Mouse (Mus musculus) myocyte (in vitro differentiated cells): ENCODE measurements at regions not wholly inside any gene's neighbourhood (a gene's known extent, or its start where the extent isn't known, plus 50 kb on each side); places are given as distances from the start of the nearest gene placed in this dataset.

Experiments
- H3K27me3 ChIP-seq: one replicate; pipeline ENCODE4 v1.6.1; 2011; ENCODE audit not compliant: control insufficient read depth, insufficient read depth, insufficient read length
- H3K36me3 ChIP-seq: one replicate; pipeline ENCODE4 v1.6.1; 2011; ENCODE audit not compliant: control insufficient read depth, insufficient read depth
- H3K4me2 ChIP-seq: one replicate; pipeline ENCODE4 v1.6.1; 2011; ENCODE audit warnings: low read depth, control low read depth
- H3K4me3 ChIP-seq: one replicate; pipeline ENCODE4 v1.5.1; 2011; ENCODE audit warnings: mild to moderate bottlenecking, control low read depth, moderate library complexity
- H3K79me2 ChIP-seq: one replicate; pipeline ENCODE4 v1.6.1; 2011; ENCODE audit not compliant: control insufficient read depth, insufficient read depth
- H3ac ChIP-seq: one replicate; pipeline ENCODE4 v1.6.1; 2011; ENCODE audit not compliant: control insufficient read depth, insufficient read length
- CEBPB ChIP-seq: IDR thresholded peaks from 2 replicates; pipeline ENCODE4 v1.6.1; 2011; ENCODE audit warnings: mild to moderate bottlenecking, moderate library complexity; ENCODE audit not compliant: poor library complexity, insufficient read depth, severe bottlenecking
- E2F4 ChIP-seq: IDR thresholded peaks from one replicate; pipeline ENCODE4 v1.6.1; 2011; ENCODE audit warnings: mild to moderate bottlenecking, control low read depth, moderate library complexity; ENCODE audit not compliant: insufficient read depth
- MAX ChIP-seq: IDR thresholded peaks from one replicate; pipeline ENCODE4 v1.6.1; 2011; ENCODE audit warnings: low read depth, mild to moderate bottlenecking, control low read depth
- MYOD1 ChIP-seq, 3 experiments: IDR thresholded peaks; one replicate each; pipeline ENCODE4 v1.6.1; 2011; ENCODE audit warnings: control low read depth in 2 of 3, low read depth in 2 of 3, mild to moderate bottlenecking in 2 of 3, moderate library complexity in 1 of 3; ENCODE audit not compliant: insufficient read length in 2 of 3, control insufficient read depth in 1 of 3
- MYOG ChIP-seq, 3 experiments: IDR thresholded peaks; one replicate each; pipeline ENCODE4 v1.6.1; 2011; ENCODE audit warnings: control low read depth in 2 of 3, low read depth in 2 of 3, mild to moderate bottlenecking in 2 of 3; ENCODE audit not compliant: insufficient read length in 2 of 3, control insufficient read depth in 1 of 3, insufficient read depth in 1 of 3
- POLR2A ChIP-seq: IDR thresholded peaks from one replicate; pipeline ENCODE4 v1.6.1; 2011; ENCODE audit warnings: low read depth, mild to moderate bottlenecking, control low read depth, moderate library complexity; ENCODE audit not compliant: insufficient read length
- POLR2AphosphoS2 ChIP-seq: IDR thresholded peaks from one replicate; pipeline ENCODE4 v1.6.1; 2011; ENCODE audit warnings: low read depth, control low read depth; ENCODE audit not compliant: insufficient read length
- REST ChIP-seq: IDR thresholded peaks from one replicate; pipeline ENCODE4 v1.6.1; 2011; ENCODE audit warnings: mild to moderate bottlenecking, control low read depth, moderate library complexity; ENCODE audit not compliant: insufficient read depth, insufficient read length
- SRF ChIP-seq: IDR thresholded peaks from one replicate; pipeline ENCODE4 v1.6.1; 2011; ENCODE audit warnings: low read depth; ENCODE audit not compliant: control insufficient read depth, insufficient read length
- TCF12 ChIP-seq: IDR thresholded peaks from one replicate; pipeline ENCODE4 v1.6.1; 2011; ENCODE audit warnings: mild to moderate bottlenecking, control low read depth; ENCODE audit not compliant: poor library complexity, insufficient read depth, severe bottlenecking
- TCF3 ChIP-seq: IDR thresholded peaks from one replicate; pipeline ENCODE4 v1.6.1; 2011; ENCODE audit warnings: low read depth, control low read depth; ENCODE audit not compliant: insufficient read length
- USF1 ChIP-seq: IDR thresholded peaks from one replicate; pipeline ENCODE4 v1.6.1; 2011; ENCODE audit warnings: low read depth, mild to moderate bottlenecking, control low read depth, moderate library complexity

DNA sequence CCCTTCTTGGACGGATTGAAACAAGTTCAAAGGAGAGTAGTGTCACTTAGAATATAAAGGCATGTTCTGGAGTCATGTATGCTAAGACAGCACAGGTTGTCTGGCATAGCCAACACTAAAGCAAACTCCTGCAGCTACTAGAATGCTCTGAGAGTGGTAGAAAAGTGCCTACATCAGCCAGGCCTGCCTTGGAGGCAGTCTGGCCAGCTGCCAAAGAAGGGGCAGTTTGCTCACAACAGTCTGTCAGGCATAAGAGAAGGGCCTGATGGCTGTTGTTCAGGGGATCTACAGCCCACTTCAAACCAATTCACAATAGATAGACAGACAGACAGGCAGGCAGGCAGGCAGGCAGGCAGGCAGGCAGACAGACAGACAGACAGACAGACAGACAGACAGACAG lies 136.5 kb upstream of the Dap start:
- no peaks in the 10 kb centered on the region for H3K36me3 ChIP-seq
- H3K4me2 ChIP-seq, result no peak overlapping the region
- TF ChIP-seq MYOG (IDR thresholded peaks at IDR 0.05; ENCODE audit: control insufficient read depth in 1 of 3, insufficient read depth in 1 of 3, insufficient read length in 2 of 3, low read depth in 2 of 3), result no peak
- no peak for TF ChIP-seq POLR2A
- TF ChIP-seq E2F4, result no peak
- TF ChIP-seq USF1, result no peak
- TF ChIP-seq TCF12, result no peak
- TF ChIP-seq POLR2AphosphoS2, result no peak
- TF ChIP-seq TCF3, result no peak
- no peak for TF ChIP-seq SRF
- TF ChIP-seq CEBPB, result no peak
- no peak for TF ChIP-seq MYOD1 (IDR thresholded peaks at IDR 0.05; ENCODE audit: control insufficient read depth in 1 of 3, insufficient read length in 2 of 3, low read depth in 2 of 3)
- TF ChIP-seq MAX, result no peak
- no peaks in the 10 kb centered on the region for H3K27me3 ChIP-seq
- H3ac ChIP-seq, result no peak overlapping the region
- no peaks in the 10 kb centered on the region for H3K79me2 ChIP-seq
- no peak overlapping the region for H3K4me3 ChIP-seq

DNA sequence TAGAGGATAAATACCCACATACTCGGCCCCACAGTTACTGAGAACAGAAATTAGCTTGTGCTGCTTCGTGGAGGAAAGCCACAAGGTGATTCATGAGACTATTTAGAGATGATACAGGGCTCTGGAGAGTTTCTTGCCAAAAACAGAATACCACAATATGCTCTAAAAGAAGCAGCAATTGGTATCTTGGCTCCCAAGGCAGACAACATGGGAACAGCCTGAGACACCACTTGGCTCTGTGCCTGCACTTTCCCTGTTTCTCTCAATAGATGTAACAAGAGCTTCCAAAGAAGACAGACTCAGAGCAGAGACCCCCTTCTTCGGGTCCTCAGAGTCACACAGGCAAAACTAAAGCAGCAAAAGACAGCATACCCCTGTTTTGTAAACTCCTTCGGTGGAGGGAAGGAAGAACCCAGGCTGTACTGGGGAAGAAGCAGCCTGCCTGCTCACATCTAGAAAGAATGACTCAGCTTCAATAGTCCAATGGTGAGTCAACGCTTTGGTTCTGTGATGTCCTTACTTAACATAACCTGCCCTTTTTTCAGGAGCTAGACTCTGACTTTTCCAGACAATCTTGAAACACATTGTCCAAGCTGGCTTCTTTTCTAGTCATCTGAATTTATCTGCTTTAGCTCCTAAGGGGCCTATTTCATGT lies 132.1 kb upstream of the Dap start:
- TF ChIP-seq MYOG (IDR thresholded peaks at IDR 0.05; ENCODE audit: control insufficient read depth in 1 of 3, insufficient read depth in 1 of 3, insufficient read length in 2 of 3, low read depth in 2 of 3) (peak in 1 of 3 experiments; percentile 25), E2F4 (no peak), MYOD1 (IDR thresholded peaks at IDR 0.05; ENCODE audit: control insufficient read depth in 1 of 3, insufficient read length in 2 of 3, low read depth in 2 of 3) (peak in 1 of 3 experiments; percentile 15), MAX (peak; percentile 64), POLR2AphosphoS2 (no peak), REST (no peak)
- Histone ChIP-seq H3K4me3 (no peak overlapping the region), H3K36me3 (no peaks in the 10 kb centered on the region), H3K27me3 (no peaks in the 10 kb centered on the region), H3ac (no peak overlapping the region), H3K79me2 (no peaks in the 10 kb centered on the region), H3K4me2 (peak overlapping the region; percentile 82)

DNA sequence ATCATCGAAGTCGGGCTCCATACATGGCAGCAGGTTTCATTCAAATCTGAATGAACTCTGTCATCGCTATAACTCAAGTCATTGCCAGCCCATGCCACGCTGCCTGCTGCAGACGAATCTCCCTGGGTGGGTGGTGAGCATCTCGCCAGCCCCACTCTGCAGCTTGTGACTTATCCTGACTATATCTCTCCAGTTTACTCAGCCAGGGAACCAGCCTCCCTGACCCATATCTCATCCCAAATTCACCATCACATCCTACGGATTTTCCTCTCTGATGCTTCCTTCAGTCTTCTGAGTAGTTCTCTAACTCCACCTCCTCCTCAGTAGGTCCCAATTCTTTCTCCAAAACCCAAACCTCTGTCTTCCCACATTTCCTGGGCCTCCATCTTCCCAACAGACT lies 127.9 kb upstream of the Dap start:
- H3K27me3 ChIP-seq, result no peaks in the 10 kb centered on the region
- no peaks in the 10 kb centered on the region for H3K79me2 ChIP-seq
- H3ac ChIP-seq, result no peak overlapping the region
- TF ChIP-seq REST, result no peak
- no peak overlapping the region for H3K4me2 ChIP-seq
- H3K4me3 ChIP-seq, result no peak overlapping the region
- no peaks in the 10 kb centered on the region for H3K36me3 ChIP-seq

DNA sequence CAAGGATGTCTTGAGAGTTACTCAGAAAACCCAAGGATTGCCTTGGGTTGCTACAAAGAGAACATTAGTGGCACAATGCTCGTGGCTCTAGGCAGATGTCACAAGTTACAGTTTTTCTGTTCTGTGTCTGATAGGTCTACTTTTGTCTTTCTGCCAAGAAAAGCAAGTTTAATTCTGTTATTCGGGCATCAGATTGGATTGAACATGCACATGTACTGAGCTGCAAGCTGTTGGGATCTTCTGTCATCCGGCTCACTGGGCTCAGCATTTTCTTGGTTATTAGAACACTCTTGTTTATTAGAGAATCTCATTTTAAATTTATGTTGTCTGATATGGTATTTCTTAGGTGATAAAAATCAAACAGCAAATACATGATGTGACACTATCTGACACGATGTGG lies 126.8 kb upstream of the Dap start:
- TF ChIP-seq TCF12, result no peak
- no peak for TF ChIP-seq MAX
- TF ChIP-seq CEBPB, result no peak
- no peak for TF ChIP-seq MYOG (IDR thresholded peaks at IDR 0.05; ENCODE audit: control insufficient read depth in 1 of 3, insufficient read depth in 1 of 3, insufficient read length in 2 of 3, low read depth in 2 of 3)
- no peak for TF ChIP-seq MYOD1 (IDR thresholded peaks at IDR 0.05; ENCODE audit: control insufficient read depth in 1 of 3, insufficient read length in 2 of 3, low read depth in 2 of 3)
- TF ChIP-seq USF1, result no peak
- no peak overlapping the region for H3K4me2 ChIP-seq
- no peaks in the 10 kb centered on the region for H3K36me3 ChIP-seq
- H3ac ChIP-seq, result no peak overlapping the region
- H3K27me3 ChIP-seq, result no peaks in the 10 kb centered on the region
- H3K4me3 ChIP-seq, result no peak overlapping the region
- no peaks in the 10 kb centered on the region for H3K79me2 ChIP-seq

DNA sequence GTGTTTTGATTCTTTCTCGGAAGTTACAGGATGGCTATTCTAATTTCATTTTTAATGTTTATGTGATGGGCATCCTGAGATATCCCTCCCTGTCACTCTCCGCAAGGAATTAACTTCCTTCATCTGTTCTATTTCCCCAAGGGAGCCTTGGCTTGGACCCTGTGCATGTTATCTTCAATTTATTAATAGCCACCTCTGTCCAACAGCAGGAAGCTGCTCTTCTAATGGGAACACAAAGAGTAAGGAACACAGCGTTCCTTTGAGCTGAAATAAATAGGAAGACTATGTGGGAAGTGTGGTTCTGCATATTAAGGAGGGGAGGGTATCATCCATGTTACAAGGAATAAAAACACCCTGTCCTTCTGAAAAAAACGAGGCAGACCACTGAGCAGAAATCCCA lies 119.4 kb upstream of the Dap start:
- H3K4me2 ChIP-seq, result no peak overlapping the region
- no peaks in the 10 kb centered on the region for H3K79me2 ChIP-seq
- H3ac ChIP-seq, result no peak overlapping the region
- TF ChIP-seq CEBPB, result no peak
- TF ChIP-seq USF1, result no peak
- TF ChIP-seq REST, result no peak
- no peak for TF ChIP-seq MYOG (IDR thresholded peaks at IDR 0.05; ENCODE audit: control insufficient read depth in 1 of 3, insufficient read depth in 1 of 3, insufficient read length in 2 of 3, low read depth in 2 of 3)
- no peak for TF ChIP-seq POLR2AphosphoS2
- TF ChIP-seq TCF3, result no peak
- no peak for TF ChIP-seq TCF12
- no peaks in the 10 kb centered on the region for H3K27me3 ChIP-seq
- no peaks in the 10 kb centered on the region for H3K36me3 ChIP-seq
- no peak overlapping the region for H3K4me3 ChIP-seq

DNA sequence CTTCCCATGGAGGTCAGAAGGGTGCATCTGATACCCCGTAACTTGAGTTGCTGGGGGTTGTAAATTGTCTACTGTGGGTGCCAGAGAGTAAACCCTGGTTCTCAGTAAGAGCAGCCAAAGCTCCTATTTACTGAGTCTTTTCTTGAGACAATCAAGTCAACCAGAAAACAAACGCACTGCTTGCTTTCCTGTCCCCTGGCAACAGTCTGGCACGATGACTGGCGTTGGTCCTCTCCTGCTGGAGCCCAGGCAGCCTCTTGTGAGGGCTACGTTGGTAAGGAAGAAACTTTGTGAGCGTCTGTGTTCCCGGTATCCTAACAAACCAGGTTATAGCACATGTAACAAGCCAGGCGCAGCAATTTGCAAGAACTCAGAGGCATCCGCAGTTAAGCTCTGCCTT lies 117.2 kb upstream of the Dap start:
- H3K36me3 ChIP-seq, result no peaks in the 10 kb centered on the region
- no peaks in the 10 kb centered on the region for H3K79me2 ChIP-seq
- H3K4me2 ChIP-seq, result no peak overlapping the region
- H3ac ChIP-seq, result no peak overlapping the region
- TF ChIP-seq SRF (no peak), POLR2A (no peak), CEBPB (no peak), USF1 (no peak), MYOG (IDR thresholded peaks at IDR 0.05; ENCODE audit: control insufficient read depth in 1 of 3, insufficient read depth in 1 of 3, insufficient read length in 2 of 3, low read depth in 2 of 3) (no peak), MYOD1 (IDR thresholded peaks at IDR 0.05; ENCODE audit: control insufficient read depth in 1 of 3, insufficient read length in 2 of 3, low read depth in 2 of 3) (no peak), TCF12 (no peak), POLR2AphosphoS2 (no peak), E2F4 (no peak), TCF3 (no peak), MAX (no peak), REST (no peak)
- no peaks in the 10 kb centered on the region for H3K27me3 ChIP-seq
- no peak overlapping the region for H3K4me3 ChIP-seq
